Mouse (Mus musculus): Measurements from ENCODE around the gene Insm1. TPM values are rescaled to one million over a fixed set of nuclear protein-coding genes. Genes with fewer than 3 reads are reported as not detected.

Gene Insm1
- total RNA-seq (2021), result 1 to 10 TPM; 3.9 to 6.1 TPM

DNA sequence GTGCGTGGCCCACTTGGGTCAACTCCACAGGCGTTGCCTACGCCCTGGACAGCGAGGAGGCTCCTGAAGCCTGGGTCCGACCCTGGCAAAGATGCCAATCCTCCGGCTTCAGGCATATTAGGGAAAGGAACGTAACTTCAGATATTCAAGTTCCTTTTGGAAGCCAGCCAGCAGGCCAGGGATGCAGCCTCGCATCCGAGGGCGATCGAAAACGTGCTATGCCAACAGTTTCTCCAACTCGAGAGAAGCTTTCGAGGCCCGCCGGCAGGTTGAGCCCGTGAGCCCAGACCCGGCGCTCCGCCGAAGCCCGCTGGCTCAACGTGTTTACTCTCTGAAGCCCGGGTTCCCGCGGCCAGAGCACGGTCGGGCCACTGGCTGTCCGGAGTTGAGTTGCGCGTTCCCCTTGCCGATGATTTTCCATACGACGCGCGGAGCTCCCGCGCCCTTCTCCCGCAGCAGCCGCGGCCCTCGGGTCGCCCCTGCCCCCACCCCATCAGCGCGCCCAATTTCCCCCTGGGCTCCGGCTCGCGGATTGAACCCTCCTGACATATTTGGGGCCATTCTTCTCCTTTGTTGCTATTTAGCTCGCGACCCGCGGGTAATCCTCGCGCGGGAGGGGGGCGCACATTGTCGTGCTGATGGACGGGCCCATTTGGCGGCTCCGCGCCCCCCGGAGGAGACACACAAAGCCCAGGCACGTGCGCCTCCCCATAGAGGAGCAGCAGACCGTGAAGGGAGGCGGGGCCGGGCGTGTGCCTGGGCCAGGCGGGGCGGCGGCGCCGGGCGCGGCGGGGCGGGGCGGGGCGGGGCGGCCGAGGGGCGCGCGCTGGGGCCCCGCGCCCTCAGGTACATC is at the start of gene Insm1:
Insm1 (plus strand) TSS at position 846 of the 853 bp plus-strand sequence.
- intact Hi-C loops (cut with DNase I), result loop anchor here (5.0 kb wide), 1 partner anchor 264 kb away; no protein-coding TSS in a partner anchor
- peak; percentile 54 to 55 for DNase-seq (ENCODE audit: low spot score in 2 of 2)

DNA sequence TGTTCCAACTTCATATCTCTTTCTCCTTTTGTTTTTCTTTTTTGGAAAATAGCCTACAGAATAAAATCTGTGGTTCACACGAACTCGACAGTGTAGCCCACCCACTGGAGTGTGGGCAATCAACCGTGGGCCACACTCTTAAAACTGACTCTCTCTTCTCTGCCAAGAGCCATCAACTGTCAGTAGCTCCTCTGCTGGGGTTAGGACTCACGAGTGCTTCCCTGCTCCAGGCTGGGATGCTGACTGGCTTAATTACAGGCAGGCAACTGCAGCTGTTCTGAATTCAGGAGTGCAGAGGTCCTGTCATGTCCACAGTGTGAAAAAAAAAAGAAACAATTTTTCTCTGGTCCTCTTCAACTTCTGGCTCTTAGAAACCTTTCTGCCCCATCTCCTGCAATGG is 49.6 kb upstream of the Insm1 start:
- intact Hi-C loops (cut with DNase I), result no loop called here
- no peak for DNase-seq (ENCODE audit: low spot score in 2 of 2)

DNA sequence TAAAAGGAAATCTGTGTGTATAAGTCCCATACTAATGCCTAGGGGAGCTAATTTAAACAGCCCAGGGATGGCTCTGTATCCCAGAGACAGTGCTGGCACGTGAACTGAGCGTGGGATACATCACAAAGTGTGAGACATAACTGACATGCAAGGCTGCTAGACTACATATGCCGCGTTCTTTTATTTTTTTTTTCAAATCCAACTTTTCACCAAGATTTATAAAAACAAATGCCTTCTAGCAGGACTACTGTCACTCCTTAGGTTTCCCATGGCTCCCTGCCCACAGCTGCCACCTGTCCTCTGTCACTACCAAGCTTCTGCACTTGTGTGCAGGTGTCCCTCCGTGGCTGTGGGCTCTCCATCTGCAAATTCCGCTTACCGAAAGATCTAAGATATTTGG is 47.5 kb upstream of the Insm1 start:
- DNase-seq (ENCODE audit: low spot score in 2 of 2), result peak; percentile 14 to 31
- intact Hi-C loops (cut with DNase I), result no loop called here

DNA sequence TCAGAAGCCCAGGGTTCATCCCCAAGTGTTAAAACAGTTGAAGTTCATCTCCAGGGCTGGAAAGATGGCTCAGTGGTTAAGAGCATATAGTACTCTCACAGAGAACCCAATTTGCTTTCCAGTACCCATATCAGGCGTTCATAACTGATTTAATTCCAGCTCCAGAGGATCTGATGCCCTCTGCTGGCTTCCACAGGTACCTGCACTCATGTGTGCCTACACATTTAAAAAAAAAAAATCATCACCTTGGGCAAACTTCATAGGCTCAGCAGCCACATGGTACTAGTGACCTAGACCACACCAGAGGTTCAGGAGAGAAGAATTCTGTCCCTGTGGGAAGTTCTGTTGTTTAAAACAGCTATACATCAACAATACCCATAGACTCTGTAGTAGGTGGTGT is 43.0 kb upstream of the Insm1 start:
- intact Hi-C loops (cut with DNase I), result no loop called here
- no peak for DNase-seq (ENCODE audit: low spot score in 2 of 2)

DNA sequence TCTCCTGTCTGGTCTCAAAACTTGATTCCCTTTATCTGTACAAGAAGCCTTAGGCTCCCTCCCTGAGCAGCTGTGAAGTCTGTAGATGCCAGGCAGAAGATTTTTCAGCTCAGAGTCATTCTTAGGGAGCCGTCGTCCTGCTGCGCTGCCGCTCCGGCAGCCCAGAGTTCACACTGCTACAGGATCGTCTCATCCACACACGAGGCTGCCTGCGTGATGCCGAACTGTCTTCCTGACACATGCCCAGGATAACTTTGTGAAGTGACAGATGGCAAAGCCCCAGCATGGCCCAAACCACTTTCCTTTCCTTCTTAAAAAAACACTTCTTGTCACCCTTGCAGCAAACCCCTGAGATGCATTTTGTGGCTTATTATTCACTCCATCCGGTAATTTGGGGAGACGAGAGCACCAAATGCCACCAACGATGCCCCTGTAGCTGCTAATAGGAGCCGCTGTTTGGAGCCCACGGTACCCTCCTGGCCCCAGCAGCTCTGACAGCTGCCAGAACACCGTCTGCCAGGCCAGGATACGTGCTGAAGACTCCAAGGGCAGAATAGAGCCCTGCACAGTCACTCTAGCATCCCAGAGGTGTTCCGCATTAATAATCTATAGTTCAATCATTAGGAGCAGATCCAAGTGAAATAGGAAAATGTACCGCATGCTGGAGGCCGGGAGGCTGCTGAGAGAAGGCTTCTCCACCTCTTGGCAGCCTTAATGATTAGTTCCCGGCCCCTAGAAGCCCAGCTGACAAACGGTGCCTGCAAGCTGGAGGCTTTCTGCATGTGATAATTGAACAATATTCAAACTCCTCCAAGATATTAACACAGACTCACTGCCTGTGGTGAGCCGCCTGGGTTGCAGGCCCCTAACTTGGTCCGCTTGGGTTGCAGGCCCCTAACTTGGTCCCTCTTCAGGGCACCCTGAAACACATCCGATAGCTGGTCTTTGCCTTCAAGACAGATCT is 37.6 kb upstream of the Insm1 start:
- intact Hi-C loops (cut with DNase I), result no loop called here
- DNase-seq (ENCODE audit: low spot score in 2 of 2), result no peak

DNA sequence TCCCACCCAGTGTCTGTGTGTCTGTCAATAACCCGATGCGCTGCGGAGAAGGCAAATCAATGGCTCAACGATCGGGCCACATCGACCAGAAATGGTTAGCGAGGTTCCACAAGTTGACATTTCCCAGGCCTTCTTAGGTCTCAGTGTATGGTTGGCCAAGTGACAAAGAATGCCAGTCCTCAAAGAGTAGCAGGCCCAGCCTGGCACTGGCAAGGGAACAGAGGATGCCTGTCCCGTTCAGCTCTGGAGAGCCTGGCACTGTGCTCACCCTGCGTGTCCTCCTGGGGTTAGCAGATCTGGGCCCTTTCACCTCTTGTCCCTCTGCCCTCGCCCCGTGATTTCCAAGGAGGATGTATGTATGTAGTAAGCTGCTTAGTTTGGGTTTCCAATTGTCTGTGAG is 25.6 kb upstream of the Insm1 start:
- intact Hi-C loops (cut with DNase I), result no loop called here
- no peak for DNase-seq (ENCODE audit: low spot score in 2 of 2)

DNA sequence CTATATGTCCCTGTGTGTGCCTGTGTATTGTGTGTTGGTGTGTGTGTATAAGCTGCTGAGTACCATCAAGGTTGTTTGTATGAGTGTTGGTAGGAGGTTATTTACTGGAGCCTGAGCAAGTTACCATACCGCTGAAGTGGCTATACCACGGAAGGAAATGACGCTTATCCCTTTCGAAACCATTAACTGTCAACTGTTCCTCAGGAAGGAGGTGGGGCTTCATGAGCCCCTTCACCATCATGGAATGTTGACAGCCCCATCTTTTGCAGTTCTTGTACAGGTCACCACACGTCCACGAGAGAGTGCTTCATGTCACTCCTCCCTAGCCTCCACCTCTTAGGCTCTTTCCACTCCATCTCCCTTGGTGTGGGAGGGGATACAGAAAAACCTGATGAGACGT is 23.8 kb upstream of the Insm1 start:
- DNase-seq (ENCODE audit: low spot score in 2 of 2), result no peak
- intact Hi-C loops (cut with DNase I), result no loop called here

DNA sequence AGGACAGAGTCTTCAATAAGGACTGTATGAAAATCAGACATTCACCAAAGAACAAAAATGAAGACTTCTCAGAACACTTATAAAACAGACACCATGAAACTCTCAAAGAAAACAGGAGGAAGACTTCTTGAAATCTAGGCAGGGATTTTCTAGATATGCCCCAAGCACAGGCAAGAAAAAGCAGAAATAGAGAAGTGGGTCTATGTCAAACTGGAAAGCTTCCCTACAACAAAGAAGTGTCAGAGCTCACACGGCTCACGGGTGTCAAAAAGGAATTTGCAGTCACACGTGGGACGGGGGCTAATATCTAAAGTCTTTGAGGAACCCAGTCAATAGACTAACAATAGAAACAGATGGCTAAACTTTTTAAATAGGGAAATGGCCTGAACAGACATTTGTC is 10.8 kb upstream of the Insm1 start:
- intact Hi-C loops (cut with DNase I), result loop anchor here (10.0 kb wide), 1 partner anchor 174 kb away; no protein-coding TSS in a partner anchor
- no peak for DNase-seq (ENCODE audit: low spot score in 2 of 2)

DNA sequence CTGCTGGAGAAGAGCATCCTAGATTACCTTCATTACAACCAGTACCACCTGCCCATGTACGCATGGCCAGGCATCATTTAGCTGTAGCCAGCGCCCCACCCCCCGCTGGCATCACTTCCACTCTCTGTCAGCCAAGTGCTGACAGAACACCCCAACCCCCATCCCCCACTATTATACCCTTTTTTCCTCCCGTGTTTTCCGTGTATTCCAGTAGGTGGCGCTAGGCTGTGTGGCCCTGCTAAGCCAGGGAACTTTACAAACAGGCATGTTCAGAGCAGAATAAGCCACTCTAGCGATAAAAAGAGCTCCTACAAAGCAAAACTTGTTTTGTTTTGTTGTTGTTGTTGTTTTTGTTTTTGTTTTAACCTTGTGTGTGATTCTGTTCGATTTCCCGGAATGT is 7.0 kb upstream of the Insm1 start:
- DNase-seq (ENCODE audit: low spot score in 2 of 2), result no peak
- intact Hi-C loops (cut with DNase I), result loop anchor here (5.0 to 10.0 kb wide), 2 partner anchors 170 to 198 kb away; no protein-coding TSS in a partner anchor

DNA sequence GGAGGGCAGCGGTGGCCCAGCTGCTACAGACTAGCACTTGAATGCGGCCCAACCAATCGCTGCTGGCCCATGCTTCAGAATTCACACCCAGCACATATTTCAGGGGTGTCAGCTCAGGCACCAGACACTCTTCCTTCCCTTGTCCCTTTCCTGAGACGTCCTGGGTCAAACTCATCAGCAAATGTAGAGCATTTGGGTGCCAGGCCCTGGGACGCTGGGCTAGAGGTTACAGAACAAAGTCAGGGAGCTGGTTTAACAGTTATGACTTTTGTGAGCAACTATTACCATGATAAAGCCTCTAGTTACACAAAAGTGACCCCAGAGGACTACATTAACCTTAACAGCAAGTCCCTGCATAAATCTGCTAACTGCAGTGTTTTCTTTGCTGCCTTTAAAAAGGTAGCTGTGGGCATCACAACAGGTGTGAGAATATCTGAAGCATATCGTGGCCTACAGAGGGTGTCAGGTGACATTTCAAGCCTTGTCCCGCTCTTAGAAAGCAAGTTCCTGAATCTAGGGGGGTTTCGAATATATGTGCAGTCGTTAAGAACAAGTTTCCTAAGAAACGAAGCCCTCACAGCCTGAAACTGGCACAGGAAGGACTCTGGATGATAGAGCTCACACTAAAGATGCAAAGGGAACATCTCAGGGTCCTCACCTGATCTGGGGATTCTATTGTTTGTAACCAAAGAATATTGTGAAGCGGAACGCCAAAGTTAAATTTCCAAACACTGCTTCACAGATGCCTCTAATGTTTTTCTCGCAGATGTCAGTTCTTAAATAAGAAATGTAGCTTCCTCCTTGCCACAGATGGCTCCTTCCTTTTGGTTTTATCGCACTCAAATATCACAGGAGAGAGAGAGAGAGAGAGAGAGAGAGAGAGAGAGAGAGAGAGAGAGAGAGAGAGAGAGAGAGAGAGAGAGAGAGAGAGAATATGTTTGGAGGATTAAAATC is 5.3 kb upstream of the Insm1 start:
- intact Hi-C loops (cut with DNase I), result loop anchor here (5.0 to 10.0 kb wide), 2 partner anchors 168 to 196 kb away; no protein-coding TSS in a partner anchor
- no peak for DNase-seq (ENCODE audit: low spot score in 2 of 2)

DNA sequence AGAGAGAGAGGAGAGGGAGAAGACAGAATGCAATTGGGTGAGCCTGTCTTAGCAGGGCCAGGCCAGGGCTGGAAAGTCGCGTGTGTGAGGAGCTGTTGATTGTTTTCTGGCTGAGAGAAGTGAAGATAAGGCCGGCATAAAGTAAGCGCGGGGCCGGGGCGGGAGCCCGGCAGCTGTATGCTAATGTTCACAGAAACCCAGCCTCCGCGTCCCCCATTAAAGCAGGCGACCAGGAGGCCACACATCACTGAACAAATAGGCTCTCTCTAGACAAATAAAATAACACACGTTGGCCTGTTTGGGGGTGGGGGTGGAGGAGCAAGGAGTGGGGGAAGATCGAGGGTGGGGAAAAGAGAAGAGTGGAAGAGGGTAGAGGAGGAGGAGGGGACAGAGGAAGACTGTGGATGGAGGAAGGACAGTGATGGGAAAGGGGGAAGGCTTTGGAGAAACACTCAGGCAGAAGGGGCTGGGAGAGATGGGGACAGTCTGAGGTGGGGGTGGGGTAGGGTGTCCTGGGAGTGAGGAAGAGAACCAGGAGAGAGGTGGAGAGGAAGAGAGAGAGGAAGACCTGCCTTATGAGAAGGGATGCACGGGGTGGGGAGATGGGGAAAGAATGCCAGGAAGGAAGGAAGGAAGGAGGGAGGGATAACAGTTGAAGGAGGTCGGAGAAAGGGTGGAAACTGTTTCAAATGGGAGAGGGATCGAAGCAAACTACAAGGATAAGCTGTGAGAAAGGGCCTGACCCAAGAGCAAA is 4.3 kb upstream of the Insm1 start:
- DNase-seq (ENCODE audit: low spot score in 2 of 2), result no peak
- intact Hi-C loops (cut with DNase I), result loop anchor here (5.0 to 10.0 kb wide), 2 partner anchors 167 to 195 kb away; no protein-coding TSS in a partner anchor

DNA sequence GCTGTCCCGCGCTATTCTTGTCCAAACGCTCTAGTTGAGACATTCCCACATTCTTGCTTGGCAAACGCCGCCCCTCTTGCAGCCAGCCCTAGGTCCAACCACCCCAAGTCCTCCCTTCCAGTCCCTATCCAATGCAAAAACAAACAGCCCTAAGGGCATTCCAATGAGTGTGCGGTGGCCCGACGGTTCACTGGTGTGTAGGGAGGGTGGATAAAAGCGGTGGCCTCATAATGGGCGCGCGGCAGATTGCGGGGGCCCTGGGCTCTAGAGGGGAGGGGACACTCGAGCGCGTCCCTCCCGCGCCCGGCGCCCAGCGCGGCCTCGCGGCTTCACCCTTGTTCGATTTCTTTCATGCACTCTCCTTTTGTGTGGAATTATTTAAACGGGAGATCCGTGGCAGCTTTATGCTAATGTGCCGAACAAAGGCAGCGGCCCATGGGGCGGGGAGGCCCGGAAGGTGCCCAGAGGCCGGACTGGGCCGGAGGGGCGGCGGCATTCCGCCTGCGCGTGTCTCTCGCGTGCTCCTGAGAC is 3.5 kb upstream of the Insm1 start:
- intact Hi-C loops (cut with DNase I), result loop anchor here (5.0 to 10.0 kb wide), 2 partner anchors 167 to 194 kb away; no protein-coding TSS in a partner anchor
- no peak for DNase-seq (ENCODE audit: low spot score in 2 of 2)

DNA sequence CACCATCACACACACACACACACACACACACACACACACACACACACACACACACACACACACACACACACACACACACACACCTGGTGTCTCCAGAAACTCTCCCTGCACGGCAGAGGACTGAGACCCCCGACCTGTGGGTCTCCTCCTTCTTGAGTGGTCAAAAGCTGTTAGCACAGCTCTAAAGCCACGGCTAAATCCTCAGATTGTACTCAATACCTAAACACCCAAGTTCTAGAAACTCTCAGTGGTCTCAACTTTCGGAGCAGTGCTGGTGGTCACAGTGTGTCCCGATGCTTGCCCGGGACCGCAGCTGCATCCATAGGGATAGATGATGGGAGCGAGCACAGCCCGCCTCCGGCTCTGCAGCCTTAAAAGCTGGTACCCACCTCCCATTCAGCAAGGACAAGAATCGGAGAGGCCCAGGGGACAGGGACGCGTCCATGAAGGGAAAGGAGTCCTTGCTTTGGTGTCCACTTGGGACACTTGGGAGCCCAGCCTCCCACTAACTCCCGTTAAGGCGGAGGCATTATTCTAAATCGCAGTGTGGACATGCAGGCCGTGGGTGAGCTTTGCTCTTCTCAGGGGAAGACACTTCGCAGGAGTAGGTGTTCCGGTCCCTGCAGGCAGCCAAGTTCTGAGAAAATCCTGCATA is 2.7 kb upstream of the Insm1 start:
- intact Hi-C loops (cut with DNase I), result loop anchor here (5.0 to 10.0 kb wide), 2 partner anchors 166 to 193 kb away; no protein-coding TSS in a partner anchor
- DNase-seq (ENCODE audit: low spot score in 2 of 2), result peak in 1 of 2 experiments; percentile 44

DNA sequence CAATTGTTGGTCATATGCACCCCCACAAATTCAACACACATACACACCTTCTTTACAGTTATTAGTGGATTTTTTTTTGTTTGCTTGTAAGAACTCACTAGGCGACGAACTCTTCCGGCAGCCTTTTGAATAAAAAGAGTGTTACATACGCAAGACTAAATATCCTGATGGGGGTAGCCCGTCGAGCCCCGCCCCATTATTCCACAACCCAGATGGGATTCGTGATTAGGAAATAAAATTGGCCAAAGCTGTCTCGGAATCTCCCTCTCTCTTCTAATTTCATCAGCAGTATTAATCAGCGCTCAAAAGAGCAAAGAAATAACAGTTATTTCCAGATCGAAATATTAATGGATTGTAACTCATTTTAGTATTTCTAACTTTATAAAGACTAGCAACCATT is 1.9 kb upstream of the Insm1 start:
- intact Hi-C loops (cut with DNase I), result loop anchor here (5.0 to 10.0 kb wide), 3 partner anchors 165 to 262 kb away; no protein-coding TSS in a partner anchor
- no peak for DNase-seq (ENCODE audit: low spot score in 2 of 2)

DNA sequence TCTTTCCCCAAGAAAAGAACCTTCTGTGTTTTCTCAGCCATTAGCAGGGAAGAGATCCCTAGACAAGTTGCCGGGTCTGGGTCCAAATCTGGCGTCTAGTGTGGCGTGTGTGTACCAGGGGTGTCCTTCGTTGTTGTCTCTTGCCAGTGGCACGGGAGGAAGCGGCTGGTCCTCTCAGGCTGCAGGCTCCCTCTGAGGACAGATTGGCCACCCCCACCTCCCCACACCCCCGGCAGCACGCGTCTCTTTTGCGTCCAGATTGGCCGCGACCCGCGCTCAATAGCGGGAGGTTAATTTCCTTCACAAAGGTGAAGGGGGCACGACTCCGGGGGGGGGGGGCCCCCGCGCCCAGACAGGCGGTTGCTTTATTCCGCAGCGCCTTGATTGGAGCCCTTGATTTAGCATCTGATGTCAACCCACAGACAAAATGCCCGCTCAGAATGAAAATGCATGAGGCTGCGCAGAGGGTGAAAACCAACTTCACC is 1.1 kb upstream of the Insm1 start:
- DNase-seq (ENCODE audit: low spot score in 2 of 2), result peak in 1 of 2 experiments; percentile 27
- intact Hi-C loops (cut with DNase I), result loop anchor here (5.0 kb wide), 1 partner anchor 263 kb away; no protein-coding TSS in a partner anchor

DNA sequence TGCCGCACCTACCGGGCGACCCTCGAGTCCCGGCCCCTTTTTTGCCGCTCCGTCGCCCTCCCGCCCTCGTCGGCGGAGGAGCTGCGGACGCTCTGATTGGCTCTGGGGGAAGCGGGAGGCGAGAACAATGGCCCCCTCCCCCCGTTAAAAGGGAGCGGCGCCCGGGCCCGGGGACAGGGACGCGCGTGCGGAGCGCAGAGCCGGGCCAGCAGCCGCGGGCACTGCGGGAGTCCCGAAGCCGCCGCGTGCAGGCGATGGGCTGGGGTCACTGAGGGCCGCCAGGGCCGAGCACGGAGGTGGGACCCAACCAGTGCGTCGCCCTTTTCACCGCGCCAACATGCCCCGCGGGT is 183 bp downstream of the Insm1 start:
- intact Hi-C loops (cut with DNase I), result loop anchor here (5.0 kb wide), 1 partner anchor 265 kb away; no protein-coding TSS in a partner anchor

More for the DNA sequence above, 183 bp downstream of the Insm1 start:
- DNase-seq (ENCODE audit: low spot score in 2 of 2), result peak; percentile 49 to 69

Measured in left cerebral cortex, postnatal 36 days (tissue).